Mouse (Mus musculus): ENCODE data around the gene Ttc19.
"Not testable (repeated sequence)": the region's sequence is repeated elsewhere in the genome, so short reads cannot be mapped to it uniquely, and the experiment has no call there.

Ttc19 gene

GRCm38 (mm10) chr11:62284020-62284419 lies 2.7 kb downstream of the Ttc19 start:
- not testable (repeated sequence) for DNase-seq (ENCODE audit: low spot score in 2 of 2)

DNA sequence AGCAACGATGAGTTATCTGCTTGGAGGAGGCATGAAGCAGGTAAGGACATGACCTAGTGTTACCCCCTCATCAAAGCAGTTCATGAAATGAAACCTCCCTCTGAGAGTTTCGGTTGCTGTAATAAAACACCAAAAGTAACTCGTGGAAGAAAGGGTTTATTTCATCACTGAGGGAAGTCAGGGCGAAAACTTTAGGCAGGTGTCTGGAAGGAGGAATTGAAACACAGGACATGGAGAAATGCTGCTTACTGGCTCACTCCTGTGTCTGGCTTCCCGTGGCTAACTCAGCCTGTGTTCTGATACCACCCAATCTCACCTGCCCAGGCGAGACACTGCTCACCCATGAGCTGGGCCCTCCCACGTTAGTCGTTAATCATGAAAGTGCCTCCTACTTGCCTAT lies 3.7 kb downstream of the Ttc19 start:
- DNase-seq (ENCODE audit: low spot score in 2 of 2), result no peak

DNA sequence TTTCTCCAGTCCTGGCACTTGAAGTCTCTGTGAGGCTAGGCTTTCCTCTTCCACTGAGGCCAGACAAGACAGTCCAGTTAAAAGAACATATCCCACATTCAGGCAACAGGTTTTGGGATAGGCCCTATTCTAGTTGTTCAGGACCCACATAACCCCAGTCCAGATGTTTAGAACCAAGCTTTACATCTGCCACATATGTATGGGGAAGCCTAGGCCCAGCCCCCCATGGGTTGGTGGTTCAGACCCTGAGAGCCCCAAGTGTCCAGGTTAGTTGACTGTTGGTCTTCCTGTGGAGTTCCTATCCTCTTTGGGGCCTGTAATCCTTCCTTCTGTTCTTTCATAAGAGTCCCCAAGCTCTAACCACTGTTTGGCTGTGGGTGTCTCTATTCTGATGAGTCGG lies 6.4 kb downstream of the Ttc19 start:
- DNase-seq (ENCODE audit: low spot score in 2 of 2), result no peak

DNA sequence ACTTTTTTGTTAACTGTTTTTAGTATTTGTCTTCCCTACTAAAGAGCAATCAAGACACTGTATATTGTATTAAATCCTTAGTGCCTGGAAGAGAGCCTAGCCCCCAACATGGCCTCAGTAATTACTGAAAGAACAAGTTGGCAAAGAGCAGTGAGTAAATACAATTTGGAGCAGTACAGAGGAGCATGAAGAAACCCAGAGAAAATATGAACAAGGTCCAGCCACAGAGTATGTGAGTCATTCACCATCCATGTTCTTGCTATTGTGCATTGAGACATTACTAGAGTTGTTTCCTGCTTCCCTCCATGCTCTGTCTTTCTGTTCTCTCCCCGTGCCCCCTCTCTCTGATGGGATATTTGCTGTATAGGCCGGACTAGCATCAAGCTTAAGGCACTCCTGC lies 12.8 kb downstream of the Ttc19 start:
- DNase-seq (ENCODE audit: low spot score in 2 of 2), result no peak

DNA sequence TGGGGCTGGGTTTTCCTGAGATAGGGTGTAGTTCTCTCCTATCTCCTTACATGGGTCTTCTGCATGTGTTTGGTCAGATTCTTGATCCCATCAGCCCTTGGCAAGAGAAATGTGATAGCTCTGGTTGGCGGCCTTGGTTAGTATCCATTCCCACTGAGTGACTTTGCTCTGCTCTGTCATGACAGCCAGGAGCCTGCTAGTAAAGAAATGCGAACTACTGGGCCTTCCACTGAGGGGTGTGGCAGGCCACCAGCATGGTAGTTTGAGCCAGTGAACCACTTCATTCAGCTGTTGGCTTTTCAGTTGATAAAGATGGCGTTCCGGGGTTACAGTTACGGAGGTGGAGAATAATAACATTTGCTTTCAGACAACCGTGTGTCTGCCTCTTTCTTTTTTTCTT lies 17.6 kb downstream of the Ttc19 start:
- DNase-seq (ENCODE audit: low spot score in 2 of 2), result no peak

- no peak for DNase-seq (ENCODE audit: low spot score in 2 of 2)
Measured at GRCm38 (mm10) chr11:62305866-62306265, 24.6 kb downstream of the Ttc19 start.

DNA sequence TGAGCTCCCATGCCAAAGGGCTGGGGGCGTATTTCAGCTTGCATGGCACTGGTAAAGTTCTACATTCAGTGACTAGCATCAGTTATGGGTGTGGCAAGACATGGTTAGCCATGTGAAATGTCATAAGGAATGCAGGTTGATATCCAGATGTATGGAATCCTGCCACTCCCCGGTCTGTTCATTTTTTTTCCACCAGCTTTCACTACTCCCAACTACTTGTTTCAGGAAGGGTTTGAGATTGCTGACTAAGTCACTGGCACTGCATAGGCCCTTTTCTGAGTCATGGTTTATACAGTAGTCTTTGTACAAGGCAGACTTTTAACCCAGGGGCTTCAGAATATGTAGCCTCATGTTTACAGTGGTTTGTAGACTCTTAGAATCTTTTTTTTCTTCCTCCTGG lies 28.0 kb downstream of the Ttc19 start:
- no peak for DNase-seq (ENCODE audit: low spot score in 2 of 2)

DNA sequence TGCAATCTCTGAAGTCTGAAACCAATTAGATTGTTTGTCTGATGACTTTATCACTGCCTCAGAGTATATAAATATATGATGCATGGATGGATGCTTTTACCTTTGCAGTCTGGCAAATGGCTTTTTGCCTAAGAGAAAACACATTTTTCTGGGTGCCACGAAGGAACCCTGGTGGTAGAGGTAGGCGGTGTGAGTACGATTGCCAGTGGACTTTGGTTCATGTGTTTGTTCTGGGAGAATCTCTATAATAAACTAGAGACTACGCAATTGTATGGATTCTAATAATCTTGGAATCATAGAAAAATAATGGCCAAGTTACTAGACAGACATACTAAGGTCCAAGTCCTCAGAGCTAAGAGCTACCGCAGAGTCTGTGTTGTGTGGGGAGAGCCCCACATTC lies 33.7 kb downstream of the Ttc19 start:
- no peak for DNase-seq (ENCODE audit: low spot score in 2 of 2)

- no peak for DNase-seq (ENCODE audit: low spot score in 2 of 2)
Measured at GRCm38 (mm10) chr11:62317746-62318145, 36.5 kb downstream of the Ttc19 start.

GRCm38 (mm10) chr11:62320097-62320496 lies 38.8 kb downstream of the Ttc19 start:
- no peak for DNase-seq (ENCODE audit: low spot score in 2 of 2)

GRCm38 (mm10) chr11:62323659-62324058 lies 42.4 kb downstream of the Ttc19 start:
- no peak for DNase-seq (ENCODE audit: low spot score in 2 of 2)

DNA sequence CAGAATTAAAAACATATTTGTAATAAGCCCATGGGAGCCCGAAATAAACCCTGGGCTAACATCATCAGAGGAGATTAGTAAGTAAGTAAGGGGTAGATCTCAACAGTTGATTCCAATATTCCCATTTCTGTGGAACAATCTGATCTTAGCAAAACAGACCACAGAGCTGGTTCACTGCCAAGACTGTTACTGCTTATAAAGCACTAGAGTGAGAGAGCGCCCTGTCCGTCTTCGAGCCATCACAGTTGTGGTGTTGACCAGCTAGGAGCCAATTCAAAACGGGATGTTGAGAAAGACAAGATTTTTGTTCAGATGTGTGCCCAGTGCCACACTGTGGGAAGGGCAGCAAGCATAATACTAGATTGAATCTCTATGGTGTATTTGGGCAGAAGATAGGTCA lies 49.9 kb downstream of the Ttc19 start:
- no peak for DNase-seq (ENCODE audit: low spot score in 2 of 2)

- DNase-seq (ENCODE audit: low spot score in 2 of 2), result no peak
Measured at GRCm38 (mm10) chr11:62332228-62332627, 51.0 kb downstream of the Ttc19 start.

DNA sequence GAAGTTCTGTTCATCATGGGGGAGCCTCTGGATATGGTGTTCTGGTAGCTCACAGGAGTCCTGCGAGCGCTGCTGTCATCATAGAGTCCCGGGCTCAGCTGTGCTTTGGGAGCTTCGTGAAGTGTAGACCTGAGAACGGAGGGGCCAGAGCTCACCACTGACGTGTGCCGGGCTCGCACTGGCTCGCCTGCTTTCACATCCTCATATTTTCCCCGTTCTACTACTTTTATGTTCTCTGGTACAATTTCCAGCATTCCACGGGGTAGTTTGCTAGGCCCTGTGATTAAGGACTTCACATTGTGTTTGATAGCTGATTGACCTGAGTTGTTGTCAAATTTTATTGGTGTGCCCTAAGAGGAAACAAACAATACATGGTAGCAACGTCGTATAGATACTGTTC lies 61.7 kb downstream of the Ttc19 start:
- DNase-seq (ENCODE audit: low spot score in 2 of 2), result no peak

DNA sequence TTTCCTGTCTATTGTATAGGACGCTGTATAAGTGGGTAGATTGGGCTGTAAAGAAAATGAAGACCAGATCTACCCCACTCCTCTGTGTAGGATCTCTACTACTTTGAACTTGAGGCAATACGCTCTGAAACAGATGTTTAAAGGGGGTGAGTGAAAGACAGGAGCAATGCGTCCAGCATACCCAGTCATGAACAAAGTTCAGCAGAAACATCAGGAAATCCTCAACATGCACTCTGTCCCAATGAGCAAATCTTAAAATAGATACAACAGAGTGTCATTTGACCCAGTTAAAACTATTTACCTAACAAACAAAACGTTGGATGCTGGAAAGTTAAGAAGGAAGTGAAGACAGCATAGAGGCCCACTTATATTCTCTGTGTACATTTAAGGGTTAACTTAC lies 70.7 kb downstream of the Ttc19 start:
- DNase-seq (ENCODE audit: low spot score in 2 of 2), result no peak

DNA sequence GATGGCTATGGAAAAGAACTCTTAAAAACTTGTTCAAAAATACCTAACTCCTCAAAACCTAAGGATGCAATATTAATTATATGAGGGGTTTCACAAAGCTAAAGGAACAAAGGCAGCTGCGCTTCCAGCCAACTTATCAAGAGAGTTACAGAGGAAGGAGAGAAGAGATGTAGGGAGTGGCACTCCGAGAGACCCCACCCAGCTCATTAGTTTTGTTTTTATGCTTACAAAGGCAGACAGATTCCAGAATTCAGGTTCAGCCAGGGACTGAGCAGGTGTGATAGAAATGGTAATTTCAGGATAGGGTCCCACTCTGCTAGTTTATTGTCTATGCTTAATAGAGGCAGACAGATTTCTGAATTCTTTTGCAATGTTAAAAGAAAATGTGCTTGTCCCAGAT lies 73.9 kb downstream of the Ttc19 start:
- no peak for DNase-seq (ENCODE audit: low spot score in 2 of 2)

DNA sequence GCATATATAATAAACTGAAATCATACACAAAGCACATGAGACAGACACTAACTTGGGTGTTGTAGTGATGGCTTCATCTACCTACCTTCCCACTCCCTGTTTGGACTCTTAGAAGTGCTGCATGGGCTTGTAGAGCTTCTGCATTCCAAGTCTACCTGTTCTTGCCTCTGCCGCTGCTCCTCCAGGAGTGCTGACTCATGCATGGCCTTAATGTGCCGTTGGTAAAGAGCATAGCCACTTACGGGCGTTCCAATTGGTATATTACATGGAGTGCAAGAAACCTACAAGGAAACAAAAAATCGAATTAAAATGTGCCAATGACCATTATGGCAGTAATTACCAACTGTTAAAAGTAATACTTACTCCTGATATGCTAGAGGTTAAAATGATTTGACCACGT lies 85.6 kb downstream of the Ttc19 start:
- DNase-seq (ENCODE audit: low spot score in 2 of 2), result no peak

DNA sequence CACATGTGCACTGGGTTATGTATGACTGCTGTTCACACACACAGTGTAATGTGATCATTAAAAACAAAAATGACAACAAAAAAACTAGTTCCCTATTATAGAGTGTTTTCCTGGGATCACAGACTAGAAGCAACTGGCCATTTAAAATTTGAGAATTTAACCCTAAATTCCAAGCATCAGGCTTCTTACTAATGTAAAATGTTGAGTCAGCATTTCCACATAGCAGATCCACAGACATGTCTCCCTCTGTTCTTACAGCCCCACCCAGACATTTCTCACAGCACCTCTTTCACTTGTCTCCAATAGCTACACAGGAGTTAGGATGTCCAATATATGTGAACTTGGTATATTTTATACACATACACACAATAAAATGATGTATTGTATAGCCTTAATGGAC lies 88.7 kb downstream of the Ttc19 start:
- DNase-seq (ENCODE audit: low spot score in 2 of 2), result no peak

GRCm38 (mm10) chr11:62371776-62372175 lies 90.5 kb downstream of the Ttc19 start:
- no peak for DNase-seq (ENCODE audit: low spot score in 2 of 2)

DNA sequence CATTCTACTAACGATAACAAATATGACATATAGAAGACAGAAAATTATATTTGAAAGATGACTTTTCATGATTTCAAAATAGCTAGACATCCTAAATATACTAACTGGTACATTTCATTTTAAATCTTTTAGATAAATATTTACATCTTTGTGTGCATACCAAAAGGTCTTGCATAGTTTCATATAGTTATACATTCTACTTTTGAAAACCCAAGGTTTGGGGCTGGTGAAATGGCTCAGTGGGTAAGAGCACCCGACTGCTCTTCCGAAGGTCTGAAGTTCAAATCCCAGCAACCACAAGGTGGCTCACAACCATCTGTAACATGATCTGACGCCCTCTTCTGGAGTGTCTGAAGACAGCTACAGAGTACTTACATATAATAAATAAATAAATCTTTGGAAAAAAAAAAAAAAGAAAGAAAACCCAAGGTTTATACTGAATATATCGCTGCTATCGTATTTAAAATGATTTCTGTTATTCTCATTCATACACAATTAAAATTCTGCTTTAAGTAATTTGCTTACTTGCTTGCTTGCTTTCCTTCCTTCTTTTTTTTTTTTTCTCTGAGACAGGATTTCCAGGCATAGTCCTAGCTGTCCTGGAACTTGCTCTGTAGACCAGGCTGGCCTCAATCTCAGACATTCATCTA lies 96.1 kb downstream of the Ttc19 start:
- DNase-seq (ENCODE audit: low spot score in 2 of 2), result not testable (repeated sequence)

Measured in cerebellum, postnatal 4 days (tissue).